Mouse (Mus musculus): ENCODE data around the gene Pnkd. TPM values are rescaled to one million over a fixed set of nuclear protein-coding genes. Genes with fewer than 3 reads are reported as not detected.
"Not testable (repeated sequence)": the region's sequence is repeated elsewhere in the genome, so short reads cannot be mapped to it uniquely, and the experiment has no call there.

Pnkd gene
- polyA plus RNA-seq, 1 experiment from 2014 or later = 133 TPM

DNA sequence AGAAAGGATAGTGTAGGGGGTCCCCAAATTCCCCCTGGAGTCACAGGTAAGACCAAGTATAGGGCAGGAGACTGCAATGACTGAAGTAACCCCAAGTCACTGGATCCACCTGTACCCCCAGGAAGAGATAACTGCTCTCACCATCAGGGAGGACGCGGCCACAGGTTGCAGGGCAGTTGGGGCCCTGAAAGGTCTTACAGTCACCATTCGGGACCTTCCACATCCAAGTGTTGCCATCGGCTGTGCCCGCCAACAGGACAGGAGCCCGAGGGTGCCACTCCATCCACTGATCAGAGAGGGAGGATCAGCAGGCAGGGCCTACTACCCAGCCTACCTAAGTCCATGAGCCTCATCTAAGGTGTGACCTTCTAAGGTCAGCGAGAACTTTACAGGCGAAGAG lies 2.8 kb upstream of the Pnkd start:
- H3K4me2 ChIP-seq (ENCODE audit: low read depth, low read length) = no peak overlapping the region
- 96% methylated on average over 8 of the region's 8 CpGs for WGBS
- H3K9ac ChIP-seq (ENCODE audit: low read depth, low read length) = 0 out of 2 replicates have a peak overlapping the region, but pooled peaks have one; percentile 8
- no peaks in the 10 kb centered on the region for H3K9me3 ChIP-seq (ENCODE audit: control insufficient read depth, low read length)
- no peak overlapping the region for H3K27ac ChIP-seq (replicated peaks; ENCODE audit: low read depth, low read length)
- H3K4me1 ChIP-seq (ENCODE audit: control insufficient read depth, insufficient read depth, low read length) = peaks cover 4% of the 10 kb centered on the region; the same call in 1 of the 2 replicates
- H3K27me3 ChIP-seq (replicated peaks; ENCODE audit: control insufficient read depth, insufficient read depth, low read length) = no peaks in the 10 kb centered on the region
- H3K4me3 ChIP-seq (ENCODE audit: low read depth, low read length) = no peak overlapping the region
- H3K36me3 ChIP-seq (ENCODE audit: control insufficient read depth, insufficient read depth, low read length) = peaks cover 45% of the 10 kb centered on the region
- DNase-seq (ENCODE audit: low spot score) = no peak
- no peak for ATAC-seq (ENCODE audit: low read depth)

DNA sequence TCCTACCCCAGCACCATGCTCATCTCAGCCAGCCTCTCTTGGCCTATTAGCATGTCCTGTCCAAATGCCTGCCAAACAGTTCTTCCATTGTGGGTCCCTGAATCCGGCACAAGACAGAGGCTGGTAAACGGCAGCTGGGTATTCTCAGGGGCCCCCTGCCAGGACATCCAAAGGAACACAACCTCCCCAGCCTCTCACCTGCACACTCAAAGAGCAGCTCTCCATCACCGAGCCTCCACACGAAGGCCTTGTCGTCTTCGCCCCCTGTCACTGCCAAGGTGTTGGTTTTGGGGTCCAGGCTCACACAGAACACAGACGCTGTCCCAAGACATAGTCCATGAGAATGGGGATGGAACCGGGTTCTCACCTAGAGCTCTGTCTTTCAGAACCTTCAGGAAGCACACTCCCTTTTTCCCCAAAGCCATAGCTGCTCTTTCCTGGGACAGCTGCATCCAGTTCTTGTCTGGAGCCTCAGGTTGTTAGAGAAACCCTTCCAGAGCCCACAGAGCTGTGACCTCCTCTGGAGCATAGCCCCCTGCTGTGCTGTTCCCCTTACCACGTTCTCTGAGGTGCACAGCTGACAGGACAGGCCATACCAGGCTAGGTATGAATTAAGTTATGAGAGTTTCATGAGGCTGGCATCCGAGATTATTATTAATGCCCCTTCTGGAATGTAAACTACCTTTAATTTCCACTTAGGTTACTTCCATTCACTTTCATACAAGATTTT lies 1.7 kb upstream of the Pnkd start:
- Histone ChIP-seq H3K27me3 (replicated peaks; ENCODE audit: control insufficient read depth, insufficient read depth, low read length) (no peaks in the 10 kb centered on the region), H3K4me3 (ENCODE audit: low read depth, low read length) (no peak overlapping the region), H3K36me3 (ENCODE audit: control insufficient read depth, insufficient read depth, low read length) (peaks cover 48% of the 10 kb centered on the region), H3K27ac (replicated peaks; ENCODE audit: low read depth, low read length) (no peak overlapping the region), H3K4me2 (ENCODE audit: low read depth, low read length) (0 out of 2 replicates have a peak overlapping the region, but pooled peaks have one; percentile 85), H3K9ac (ENCODE audit: low read depth, low read length) (0 out of 2 replicates have a peak overlapping the region, but pooled peaks have one; percentile 22), H3K9me3 (ENCODE audit: control insufficient read depth, low read length) (no peaks in the 10 kb centered on the region), H3K4me1 (ENCODE audit: control insufficient read depth, insufficient read depth, low read length) (peaks cover 4% of the 10 kb centered on the region; the same call in 1 of the 2 replicates)
- ATAC-seq (ENCODE audit: low read depth) = no peak
- no peak for DNase-seq (ENCODE audit: low spot score)
- WGBS = 86% methylated on average over 10 of the region's 10 CpGs

DNA sequence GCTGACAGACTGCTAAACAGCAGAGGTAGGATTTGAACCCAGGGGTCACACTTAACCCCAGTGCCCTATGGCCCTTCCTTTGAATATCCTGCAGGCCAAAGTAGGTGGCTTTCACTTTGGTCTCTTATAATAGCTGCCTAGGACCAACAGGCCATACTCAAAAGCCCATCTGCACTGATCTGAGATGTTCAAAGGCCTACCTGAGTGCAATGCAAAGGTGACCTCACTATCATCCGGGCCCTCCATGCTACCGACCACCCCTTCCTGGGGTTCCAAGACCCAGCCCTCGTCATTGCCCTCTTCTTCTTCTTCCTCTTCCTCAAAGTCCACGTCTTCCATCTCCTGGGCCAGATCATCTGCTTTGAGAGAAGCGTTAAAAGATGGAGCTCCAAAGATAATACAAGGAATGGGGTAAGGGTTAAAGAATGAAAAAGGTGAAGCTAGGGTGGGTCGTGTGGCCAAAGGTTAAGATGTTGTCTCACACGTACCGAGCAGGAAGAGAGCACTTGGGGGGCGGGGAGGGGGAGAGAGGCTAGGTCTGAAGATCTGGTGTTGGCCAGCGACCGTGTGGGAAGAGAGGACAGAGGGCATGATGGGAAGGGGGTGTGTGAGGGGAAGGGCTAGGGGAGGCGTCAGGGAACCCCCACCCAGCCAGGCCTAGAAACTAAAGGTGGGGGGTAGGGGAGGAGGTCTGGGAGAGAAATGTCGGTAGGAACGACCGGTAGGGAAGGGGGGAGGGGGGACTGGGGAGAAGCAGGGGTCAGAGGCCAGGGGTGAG lies 855 bp upstream of the Pnkd start:
- Histone ChIP-seq H3K27me3 (replicated peaks; ENCODE audit: control insufficient read depth, insufficient read depth, low read length) (no peaks in the 10 kb centered on the region), H3K4me1 (ENCODE audit: control insufficient read depth, insufficient read depth, low read length) (peaks cover 4% of the 10 kb centered on the region; the same call in 1 of the 2 replicates), H3K27ac (replicated peaks; ENCODE audit: low read depth, low read length) (peak overlapping the region; percentile 85), H3K4me2 (ENCODE audit: low read depth, low read length) (peak overlapping the region; percentile 85), H3K9ac (ENCODE audit: low read depth, low read length) (peak overlapping the region; percentile 90), H3K4me3 (ENCODE audit: low read depth, low read length) (peak overlapping the region; percentile 90), H3K36me3 (ENCODE audit: control insufficient read depth, insufficient read depth, low read length) (peaks cover 50% of the 10 kb centered on the region), H3K9me3 (ENCODE audit: control insufficient read depth, low read length) (no peaks in the 10 kb centered on the region)
- 13% methylated on average over 15 of the region's 15 CpGs for WGBS
- ATAC-seq (ENCODE audit: low read depth) = peak; percentile 54
- peak; percentile 77 for DNase-seq (ENCODE audit: low spot score)

DNA sequence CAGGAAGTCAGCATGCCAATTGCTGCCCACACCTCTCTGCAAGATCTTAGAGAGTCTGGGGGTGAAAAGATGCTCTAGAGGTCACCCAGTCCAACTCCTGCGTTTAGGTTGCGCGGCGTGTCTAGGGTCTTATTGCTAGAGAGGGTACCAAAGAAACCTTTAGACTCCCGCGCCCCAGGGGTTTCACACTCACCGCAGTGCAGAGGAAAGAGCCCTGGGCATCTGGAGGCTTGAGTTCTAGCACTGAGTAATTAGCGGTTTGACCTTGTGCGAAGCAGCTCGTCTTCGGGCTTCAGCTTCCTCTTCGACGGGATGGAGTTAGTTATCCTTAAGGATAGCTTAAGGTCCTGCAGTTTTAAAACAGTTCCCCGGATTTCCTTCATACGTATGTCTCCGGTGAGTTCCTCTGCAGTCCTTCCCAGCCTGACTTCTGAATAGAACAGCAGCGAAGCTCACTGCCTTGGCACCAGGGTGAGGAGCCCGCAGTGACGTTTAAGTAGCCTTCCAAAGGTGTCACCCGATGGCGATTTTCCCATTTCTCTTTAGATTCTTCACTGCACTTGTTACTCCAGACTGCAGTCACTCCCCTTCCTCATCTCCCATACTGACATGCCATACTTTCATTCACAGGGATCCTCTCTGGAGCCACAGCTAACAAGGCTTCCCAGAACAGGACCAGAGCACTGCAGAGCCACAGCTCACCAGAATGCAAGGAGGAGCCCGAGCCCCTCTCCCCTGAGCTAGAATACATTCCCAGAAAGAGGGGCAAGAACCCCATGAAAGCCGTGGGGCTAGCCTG lies 681 bp downstream of the Pnkd start:
- ATAC-seq (ENCODE audit: low read depth) (peak; percentile 0; the same call in 1 of the 2 replicates), DNase-seq (ENCODE audit: low spot score) (no peak)
- H3K9ac ChIP-seq (ENCODE audit: low read depth, low read length) = peak overlapping the region; percentile 90
- H3K27me3 ChIP-seq (replicated peaks; ENCODE audit: control insufficient read depth, insufficient read depth, low read length) = no peaks in the 10 kb centered on the region
- H3K27ac ChIP-seq (replicated peaks; ENCODE audit: low read depth, low read length) = no peak overlapping the region
- H3K9me3 ChIP-seq (ENCODE audit: control insufficient read depth, low read length) = no peaks in the 10 kb centered on the region
- WGBS = 2% methylated on average over 23 of the region's 23 CpGs
- peaks cover 51% of the 10 kb centered on the region for H3K36me3 ChIP-seq (ENCODE audit: control insufficient read depth, insufficient read depth, low read length)
- peak overlapping the region; percentile 90 for H3K4me3 ChIP-seq (ENCODE audit: low read depth, low read length)
- peaks cover 4% of the 10 kb centered on the region; the same call in 1 of the 2 replicates for H3K4me1 ChIP-seq (ENCODE audit: control insufficient read depth, insufficient read depth, low read length)
- H3K4me2 ChIP-seq (ENCODE audit: low read depth, low read length) = peak overlapping the region; percentile 85

DNA sequence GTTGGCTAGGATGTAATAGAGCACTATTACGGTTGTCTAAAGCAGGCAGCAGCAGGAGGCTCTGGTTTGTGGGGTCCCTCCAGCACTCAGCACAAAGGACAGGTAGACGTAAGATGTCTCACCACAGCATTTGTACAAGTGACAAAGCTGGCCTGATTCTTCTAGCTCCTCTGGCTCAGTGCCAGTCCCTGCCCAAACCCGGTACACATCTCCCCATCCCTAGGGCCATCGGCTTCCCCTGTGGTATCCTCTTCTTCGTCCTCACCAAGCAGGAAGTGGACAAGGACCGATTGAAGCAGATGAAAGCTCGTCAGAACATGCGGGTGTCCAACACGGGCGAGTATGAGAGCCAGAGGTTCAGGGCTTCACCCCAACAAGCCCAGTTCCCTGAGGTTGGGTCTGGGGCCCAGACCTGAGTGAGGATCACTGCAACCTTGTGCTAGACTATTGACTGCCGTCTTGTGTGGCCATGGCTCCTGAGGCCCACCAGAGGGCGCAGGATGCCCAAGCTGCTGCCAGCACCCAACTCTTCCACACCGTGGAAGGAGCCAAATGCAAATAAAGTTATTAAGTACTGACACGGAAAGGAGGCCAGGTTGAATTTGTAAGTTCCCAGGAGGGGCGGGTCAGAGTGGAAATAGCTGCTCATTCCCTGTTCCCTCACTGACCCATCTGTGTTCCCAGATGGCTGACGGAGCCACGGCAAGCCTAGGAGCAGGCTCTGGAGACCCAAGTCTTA lies 2.3 kb downstream of the Pnkd start:
- 62% methylated on average over 15 of the region's 17 CpGs for WGBS

DNA sequence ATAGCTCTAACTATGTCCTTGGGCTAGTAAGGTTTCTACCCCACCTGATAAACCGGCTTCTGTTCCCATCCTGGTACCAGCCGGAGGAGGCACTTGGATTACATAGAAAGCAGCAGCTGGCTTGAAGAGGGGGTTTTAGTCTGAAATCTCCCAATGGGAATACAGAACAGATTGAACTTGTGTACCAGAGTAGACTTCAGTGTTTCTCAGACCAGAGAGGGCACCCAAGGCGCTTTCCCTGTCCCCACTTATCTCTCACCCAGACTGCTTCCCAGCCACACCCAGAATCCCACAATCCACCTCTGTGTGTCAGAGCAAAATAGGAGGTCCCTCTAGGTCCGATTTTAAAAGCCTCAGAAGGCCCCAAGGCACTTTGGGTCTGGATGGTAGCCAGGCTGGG lies 3.6 kb downstream of the Pnkd start:
- Histone ChIP-seq H3K4me1 (ENCODE audit: control insufficient read depth, insufficient read depth, low read length) (peaks cover 4% of the 10 kb centered on the region; the same call in 1 of the 2 replicates), H3K4me2 (ENCODE audit: low read depth, low read length) (no peak overlapping the region), H3K4me3 (ENCODE audit: low read depth, low read length) (no peak overlapping the region), H3K9me3 (ENCODE audit: control insufficient read depth, low read length) (no peaks in the 10 kb centered on the region), H3K9ac (ENCODE audit: low read depth, low read length) (no peak overlapping the region), H3K27me3 (replicated peaks; ENCODE audit: control insufficient read depth, insufficient read depth, low read length) (no peaks in the 10 kb centered on the region), H3K27ac (replicated peaks; ENCODE audit: low read depth, low read length) (no peak overlapping the region), H3K36me3 (ENCODE audit: control insufficient read depth, insufficient read depth, low read length) (peaks cover 50% of the 10 kb centered on the region)
- 82% methylated on average over 4 of the region's 4 CpGs for WGBS
- no peak for ATAC-seq (ENCODE audit: low read depth)
- DNase-seq (ENCODE audit: low spot score) = no peak

More for the DNA sequence above, 2.3 kb downstream of the Pnkd start:
- not testable (repeated sequence) for H3K9me3 ChIP-seq (ENCODE audit: control insufficient read depth, low read length); H3K4me1 ChIP-seq (ENCODE audit: control insufficient read depth, insufficient read depth, low read length); H3K27me3 ChIP-seq (replicated peaks; ENCODE audit: control insufficient read depth, insufficient read depth, low read length); DNase-seq (ENCODE audit: low spot score); H3K27ac ChIP-seq (replicated peaks; ENCODE audit: low read depth, low read length); H3K9ac ChIP-seq (ENCODE audit: low read depth, low read length); H3K4me2 ChIP-seq (ENCODE audit: low read depth, low read length); ATAC-seq (ENCODE audit: low read depth); H3K4me3 ChIP-seq (ENCODE audit: low read depth, low read length)
- peaks cover 49% of the 10 kb centered on the region for H3K36me3 ChIP-seq (ENCODE audit: control insufficient read depth, insufficient read depth, low read length)

DNA sequence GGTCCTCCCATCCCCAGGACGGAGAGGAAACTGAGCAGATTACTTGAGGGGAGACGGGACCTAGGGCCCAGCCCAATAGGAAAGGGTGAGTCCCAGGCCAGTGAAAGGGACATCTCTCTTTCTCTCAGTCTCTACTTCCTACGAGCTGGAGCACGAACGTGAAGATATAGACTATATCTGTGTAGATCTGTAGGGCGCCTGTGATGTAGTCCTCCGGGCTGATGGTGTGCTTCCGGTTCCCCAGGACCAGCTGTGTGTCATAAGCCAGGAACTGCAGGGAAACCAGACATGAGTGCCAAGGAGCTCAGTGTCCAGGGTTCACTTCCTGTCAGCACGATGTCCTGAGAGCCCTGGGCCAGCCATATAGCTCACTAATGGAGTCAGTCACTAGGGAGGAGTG lies 4.5 kb downstream of the Pnkd start:
- H3K27ac ChIP-seq (replicated peaks; ENCODE audit: low read depth, low read length) = no peak overlapping the region
- no peak overlapping the region for H3K9ac ChIP-seq (ENCODE audit: low read depth, low read length)
- ATAC-seq (ENCODE audit: low read depth) (no peak), DNase-seq (ENCODE audit: low spot score) (no peak)
- H3K9me3 ChIP-seq (ENCODE audit: control insufficient read depth, low read length) = no peaks in the 10 kb centered on the region
- H3K4me2 ChIP-seq (ENCODE audit: low read depth, low read length) = no peak overlapping the region
- H3K27me3 ChIP-seq (replicated peaks; ENCODE audit: control insufficient read depth, insufficient read depth, low read length) = no peaks in the 10 kb centered on the region
- H3K4me1 ChIP-seq (ENCODE audit: control insufficient read depth, insufficient read depth, low read length) = no peaks in the 10 kb centered on the region
- H3K4me3 ChIP-seq (ENCODE audit: low read depth, low read length) = no peak overlapping the region
- peaks cover 59% of the 10 kb centered on the region for H3K36me3 ChIP-seq (ENCODE audit: control insufficient read depth, insufficient read depth, low read length)
- WGBS = 87% methylated on average over 9 of the region's 9 CpGs

DNA sequence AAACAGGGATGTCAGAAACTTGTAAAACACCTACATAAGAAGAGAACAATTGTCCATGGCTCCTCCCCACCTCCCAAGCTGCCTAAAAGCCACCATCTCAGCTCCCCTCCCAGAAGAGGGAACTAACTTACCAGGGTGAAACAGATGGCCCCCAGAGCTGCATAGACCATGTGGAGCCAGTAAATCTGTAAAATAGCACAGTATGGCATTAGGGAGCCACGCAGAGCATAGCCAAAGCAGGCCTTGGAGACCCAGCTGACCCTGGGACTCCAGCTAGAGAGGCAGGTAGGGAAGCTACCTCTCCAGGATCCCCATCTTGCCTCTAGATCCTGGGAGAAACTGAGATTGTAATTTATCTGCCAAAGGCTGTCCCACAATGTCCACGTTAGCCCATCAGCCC lies 5.0 kb downstream of the Pnkd start:
- 94% methylated on average over 2 of the region's 2 CpGs for WGBS
- Histone ChIP-seq H3K36me3 (ENCODE audit: control insufficient read depth, insufficient read depth, low read length) (peaks cover 59% of the 10 kb centered on the region), H3K4me2 (ENCODE audit: low read depth, low read length) (no peak overlapping the region), H3K27me3 (replicated peaks; ENCODE audit: control insufficient read depth, insufficient read depth, low read length) (no peaks in the 10 kb centered on the region), H3K9ac (ENCODE audit: low read depth, low read length) (no peak overlapping the region), H3K27ac (replicated peaks; ENCODE audit: low read depth, low read length) (no peak overlapping the region), H3K4me3 (ENCODE audit: low read depth, low read length) (no peak overlapping the region), H3K4me1 (ENCODE audit: control insufficient read depth, insufficient read depth, low read length) (peaks cover 2% of the 10 kb centered on the region; the same call in 1 of the 2 replicates), H3K9me3 (ENCODE audit: control insufficient read depth, low read length) (no peaks in the 10 kb centered on the region)
- no peak for DNase-seq (ENCODE audit: low spot score)
- ATAC-seq (ENCODE audit: low read depth) = no peak

All from embryonic facial prominence, embryonic 14.5 days (tissue).